Mouse (Mus musculus) lung, postnatal 36 days (tissue): ENCODE results near the gene Dyx1c1.
A peak's percentile ranks its signal among the peaks of the same experiment; 100 is the strongest.

Experiments
- DNase-seq: peaks from one replicate; pipeline ENCODE4 v3.0.0; 2022; ENCODE audit warnings: mixed read lengths

Gene Dyx1c1

GRCm38 (mm10) chr9:72974734-72975133 is 16.1 kb downstream of the Dyx1c1 start:
- peak; percentile 44 for DNase-seq

- DNase-seq, result no peak
Measured at GRCm38 (mm10) chr9:72975242-72975641, 16.7 kb downstream of the Dyx1c1 start.

- DNase-seq, result no peak
Measured at GRCm38 (mm10) chr9:72983066-72983465, 24.5 kb downstream of the Dyx1c1 start.

GRCm38 (mm10) chr9:72985250-72986220 is 26.9 kb downstream of the Dyx1c1 start, which contains the start of the genes Ccpg1os and Ccpg1:
Ccpg1os (minus strand) TSS chr9:72985382.
Ccpg1 (plus strand) TSS chr9:72985429.
- DNase-seq, result peak; percentile 98

- DNase-seq, result no peak
Measured at GRCm38 (mm10) chr9:72987703-72988102, 29.1 kb downstream of the Dyx1c1 start.

- DNase-seq, result no peak
Measured at GRCm38 (mm10) chr9:72988706-72989105, 30.1 kb downstream of the Dyx1c1 start.

GRCm38 (mm10) chr9:72991420-72991819 is 32.8 kb downstream of the Dyx1c1 start:
- no peak for DNase-seq

- DNase-seq, result no peak
Measured at GRCm38 (mm10) chr9:72992576-72992975, 34.0 kb downstream of the Dyx1c1 start.

GRCm38 (mm10) chr9:72996167-72996566 is 37.6 kb downstream of the Dyx1c1 start:
- no peak for DNase-seq

GRCm38 (mm10) chr9:72996806-72997205 is 38.2 kb downstream of the Dyx1c1 start:
- no peak for DNase-seq

GRCm38 (mm10) chr9:73000487-73000886 is 41.9 kb downstream of the Dyx1c1 start:
- no peak for DNase-seq

GRCm38 (mm10) chr9:73001314-73002011 is 42.9 kb downstream of the Dyx1c1 start:
- peak; percentile 9 for DNase-seq

- no peak for DNase-seq
Measured at GRCm38 (mm10) chr9:73002177-73002576, 43.6 kb downstream of the Dyx1c1 start.

GRCm38 (mm10) chr9:73004076-73004475 is 45.5 kb downstream of the Dyx1c1 start:
- peak; percentile 64 for DNase-seq

GRCm38 (mm10) chr9:73005106-73005505 is 46.5 kb downstream of the Dyx1c1 start:
- DNase-seq, result no peak

GRCm38 (mm10) chr9:73006175-73006574 is 47.6 kb downstream of the Dyx1c1 start:
- peak; percentile 10 for DNase-seq

GRCm38 (mm10) chr9:73008384-73008783 is 49.8 kb downstream of the Dyx1c1 start:
- no peak for DNase-seq

- no peak for DNase-seq
Measured at GRCm38 (mm10) chr9:73012629-73013028, 54.0 kb downstream of the Dyx1c1 start.

- DNase-seq, result no peak
Measured at GRCm38 (mm10) chr9:73014724-73015123, 56.1 kb downstream of the Dyx1c1 start.

GRCm38 (mm10) chr9:73019841-73020240 is 61.3 kb downstream of the Dyx1c1 start:
- peak; percentile 75 for DNase-seq

GRCm38 (mm10) chr9:73020566-73021097 is 62.0 kb downstream of the Dyx1c1 start:
- peak; percentile 43 for DNase-seq
